Mouse (Mus musculus) thymus, postnatal 14 days (tissue): Measurements from ENCODE around the gene Rhob.

Source experiments
- DNase-seq: peaks from one replicate; pipeline ENCODE4 v3.0.0; 2021

The Rhob gene

DNA sequence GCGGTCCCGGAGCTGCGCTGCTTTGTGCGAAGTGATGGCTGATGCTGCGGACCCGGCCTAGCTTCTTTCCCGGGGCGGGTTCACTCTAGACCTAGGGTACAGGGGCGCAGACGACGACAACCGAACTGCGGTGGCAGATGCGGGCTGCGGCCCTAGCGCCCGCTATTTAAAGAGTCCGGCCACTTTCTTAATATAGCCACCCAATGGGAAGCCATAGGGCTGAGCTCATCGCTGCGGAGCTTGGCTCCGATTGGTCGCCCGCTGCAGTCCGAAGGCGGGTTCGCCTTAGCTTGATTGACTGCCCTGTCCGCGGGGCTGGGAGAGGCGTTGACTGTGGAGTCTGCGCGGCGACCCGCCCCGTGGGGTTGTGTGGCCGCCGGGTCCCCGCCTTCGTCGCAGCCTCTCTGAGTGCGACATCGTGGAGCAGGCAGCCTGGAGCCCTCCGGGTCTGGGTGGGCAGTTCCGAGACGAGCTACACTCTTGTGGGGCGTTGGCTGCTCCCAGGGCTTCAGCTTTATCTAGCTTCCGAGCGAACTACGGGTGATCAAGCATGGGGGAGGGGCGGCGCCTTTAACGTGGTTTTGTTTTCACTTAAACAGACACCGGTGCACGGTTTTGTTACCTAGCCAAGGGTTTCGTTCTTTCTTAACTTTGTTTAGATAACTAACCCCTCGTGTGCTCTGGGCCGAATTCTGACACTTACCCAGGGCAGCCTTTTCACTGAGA is at the start of gene Rhob:
TSS of gene Rhob (minus strand) at position 139 of the 726 bp plus-strand sequence.
- DNase-seq, result peak; percentile 66

DNA sequence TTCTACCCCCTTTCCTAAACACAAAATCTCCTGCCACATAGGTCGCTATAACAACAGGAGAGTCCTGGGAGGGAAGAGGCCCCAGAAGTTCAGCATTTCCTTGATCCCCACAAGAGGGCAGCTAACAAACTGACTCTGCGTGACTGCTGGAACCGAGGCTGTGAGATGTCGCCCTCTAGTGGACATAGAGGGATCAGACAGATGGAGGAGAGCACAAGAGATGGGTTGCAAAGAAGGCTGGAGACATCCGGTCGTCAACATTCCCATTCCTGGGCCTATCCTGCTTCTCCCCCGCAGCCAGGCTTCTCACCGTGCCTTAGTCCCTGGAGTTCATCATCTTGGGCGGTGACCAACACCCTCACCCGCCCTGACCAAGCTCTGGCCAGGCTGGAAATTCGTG is 47.5 kb upstream of the Rhob start:
- peak; percentile 70 for DNase-seq

DNA sequence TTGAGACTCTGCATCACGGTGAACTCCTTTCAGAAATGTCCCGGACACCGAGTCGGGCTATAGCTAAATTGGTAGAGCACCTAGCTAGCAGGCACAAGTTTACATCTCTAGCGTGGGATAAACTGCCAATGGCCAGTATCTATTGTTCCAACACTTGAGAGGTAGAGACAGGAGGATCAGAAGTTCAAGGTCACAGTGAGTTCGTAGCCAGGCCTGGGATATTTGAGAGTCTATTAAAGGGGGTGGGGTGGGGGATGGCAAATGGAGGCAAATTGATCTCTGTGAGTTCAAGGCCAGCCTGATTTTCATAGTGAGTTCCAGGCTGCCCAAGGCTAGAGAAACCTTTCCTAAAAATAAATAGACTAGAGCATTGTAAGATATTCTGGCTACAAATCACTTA is 47.0 kb upstream of the Rhob start:
- DNase-seq, result no peak

DNA sequence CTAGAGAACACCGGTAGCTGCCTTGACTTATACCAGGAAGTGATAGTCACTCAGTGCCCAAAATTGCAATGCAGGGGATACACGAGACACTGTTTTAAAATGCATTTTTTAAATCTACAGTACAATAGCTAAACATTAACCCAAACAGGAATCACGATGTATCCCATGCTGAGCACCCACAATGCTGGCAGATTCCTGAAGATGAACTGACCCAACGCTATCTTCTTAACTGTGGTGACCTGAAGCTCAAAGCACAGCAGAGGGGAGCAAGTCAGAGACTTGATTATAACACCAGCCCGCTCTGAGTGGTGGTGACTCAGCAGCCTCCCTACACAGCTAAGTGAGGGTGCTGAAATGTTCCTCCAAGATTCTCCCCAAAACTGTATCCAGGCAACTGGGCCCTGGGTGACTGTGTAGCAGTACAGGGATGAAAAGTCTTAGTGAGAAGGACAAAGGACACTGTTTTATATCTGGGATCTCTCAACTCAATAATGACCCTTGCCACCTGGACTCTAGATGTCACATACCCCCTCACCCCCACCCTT is 45.3 kb upstream of the Rhob start:
- DNase-seq, result no peak

DNA sequence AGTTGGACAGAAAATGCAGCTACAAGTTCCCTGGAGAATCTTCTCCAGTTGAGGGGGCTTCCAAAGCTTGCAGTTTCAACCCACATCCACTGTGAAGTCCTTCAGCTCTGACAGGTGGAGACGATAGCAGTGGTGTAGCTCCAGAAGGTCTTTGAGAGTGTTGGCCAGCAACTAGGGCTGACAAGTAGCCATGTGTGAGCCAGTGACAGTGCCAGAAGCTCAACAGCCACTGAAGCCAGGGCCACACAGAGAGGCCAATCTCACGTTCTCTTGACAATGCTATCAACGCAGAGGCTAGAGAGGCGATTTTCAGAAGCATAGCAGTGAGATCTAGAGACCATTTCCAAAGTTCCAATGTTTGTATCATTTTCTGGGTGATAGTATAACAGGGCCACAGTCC is 42.6 kb upstream of the Rhob start:
- no peak for DNase-seq

DNA sequence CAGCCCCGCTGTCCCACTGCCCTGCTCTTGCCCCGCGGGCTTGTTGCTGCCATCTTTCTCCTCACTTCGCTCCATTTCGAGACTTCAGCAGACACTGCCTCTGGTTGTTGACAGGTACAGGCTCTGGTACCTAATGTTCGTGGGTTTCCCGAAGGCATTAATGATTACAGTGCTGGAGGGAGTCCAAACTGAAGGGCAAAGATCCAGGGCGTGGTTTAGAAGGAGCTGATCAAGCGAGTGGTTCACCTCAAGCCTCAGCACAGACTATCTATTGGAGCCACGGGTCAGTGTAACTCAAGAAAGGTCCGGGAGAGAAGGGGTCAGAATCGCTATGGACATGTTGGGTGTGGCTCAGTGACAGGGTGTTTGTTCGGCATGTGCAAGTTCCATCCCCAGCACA is 39.7 kb upstream of the Rhob start:
- no peak for DNase-seq

DNA sequence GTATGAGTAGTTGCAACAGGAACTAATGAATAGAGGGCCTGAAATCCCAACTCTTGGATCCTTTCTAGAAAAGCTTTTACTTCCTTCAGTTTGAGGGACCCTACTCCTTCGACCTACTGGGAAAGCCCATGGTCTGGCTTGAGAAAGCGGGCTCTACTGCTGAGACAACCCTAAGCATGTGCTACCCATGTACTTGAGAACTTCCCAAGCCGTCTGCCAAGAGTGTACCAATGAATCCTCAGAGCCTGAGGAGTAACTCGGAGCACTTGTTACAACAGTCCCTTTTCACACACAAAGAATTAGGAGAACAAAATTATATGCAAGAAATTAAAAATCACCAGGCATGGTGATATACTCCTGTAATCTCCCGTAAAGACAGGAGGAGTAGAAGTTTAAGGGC is 37.5 kb upstream of the Rhob start:
- no peak for DNase-seq

DNA sequence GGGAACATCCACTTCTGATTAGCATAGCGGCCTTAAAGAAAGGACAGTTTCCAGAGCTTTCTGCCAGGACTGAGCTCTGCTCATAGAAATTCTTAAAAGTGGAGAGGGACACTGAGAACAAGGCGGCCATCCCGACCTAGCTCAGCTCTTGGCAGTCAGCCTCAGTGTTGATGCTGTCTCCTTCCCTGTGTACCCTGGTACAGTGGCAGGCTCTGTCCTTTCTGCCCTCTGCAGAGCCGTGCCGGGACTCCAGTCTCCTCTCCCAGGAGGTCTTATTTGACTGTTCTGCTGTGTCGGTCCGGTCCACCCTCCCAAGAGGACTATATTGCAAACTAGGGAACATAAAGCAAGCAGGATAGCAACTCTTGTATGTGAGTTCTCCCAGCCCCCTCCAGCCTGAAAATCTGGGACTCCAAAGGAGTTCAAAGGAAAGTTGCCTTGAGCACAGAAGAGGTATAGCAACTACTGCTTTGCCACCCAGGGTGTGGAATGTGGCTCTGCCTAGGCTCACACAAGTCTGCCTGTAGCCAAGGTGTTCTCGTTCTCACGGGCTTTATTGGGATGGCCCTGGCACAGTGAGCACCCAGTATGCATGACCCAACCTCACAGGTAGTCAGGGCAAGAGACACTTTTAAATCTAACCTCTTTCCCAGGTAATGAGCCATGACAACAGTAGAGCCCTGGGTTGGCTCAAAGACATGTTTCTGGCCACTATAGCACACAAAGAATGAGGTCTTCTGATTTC is 36.6 kb upstream of the Rhob start:
- DNase-seq, result no peak

DNA sequence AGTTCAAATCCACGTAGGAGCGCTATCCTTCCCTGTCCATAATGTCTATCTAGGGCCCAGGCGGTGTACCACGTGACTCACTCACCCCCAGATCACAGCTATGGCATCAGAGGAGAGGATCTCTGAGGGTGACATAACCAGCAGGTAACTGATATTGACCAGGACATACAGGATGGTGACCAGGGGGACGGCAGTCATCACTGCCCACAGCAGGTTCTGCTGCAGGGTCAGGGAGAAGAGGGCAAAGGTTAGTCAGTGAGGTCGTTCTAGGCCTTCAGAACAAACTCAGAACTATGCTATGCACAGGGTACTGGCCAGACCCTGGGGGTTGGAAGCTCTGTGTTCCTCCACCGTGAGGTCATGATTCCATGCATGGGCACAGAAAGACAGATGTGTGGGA is 35.8 kb upstream of the Rhob start:
- DNase-seq, result no peak

DNA sequence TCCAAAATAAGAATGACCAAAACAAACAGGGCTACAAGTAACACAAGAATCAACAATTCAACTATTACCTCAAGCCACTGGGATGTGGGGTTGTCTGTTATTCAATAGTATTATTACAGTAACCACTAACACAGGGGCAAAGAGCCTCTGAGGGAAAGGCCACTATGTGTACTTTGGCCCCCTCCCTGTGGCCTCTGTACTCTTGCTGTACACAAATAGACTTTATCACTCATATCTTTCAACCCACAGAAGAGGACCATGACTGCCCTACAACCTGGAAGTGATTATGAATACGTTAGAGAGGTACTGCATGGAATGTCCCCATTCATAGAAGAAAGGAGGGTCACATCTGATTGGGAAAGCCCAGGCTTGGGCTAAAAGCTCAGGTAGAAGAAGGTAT is 35.1 kb upstream of the Rhob start:
- DNase-seq, result no peak

DNA sequence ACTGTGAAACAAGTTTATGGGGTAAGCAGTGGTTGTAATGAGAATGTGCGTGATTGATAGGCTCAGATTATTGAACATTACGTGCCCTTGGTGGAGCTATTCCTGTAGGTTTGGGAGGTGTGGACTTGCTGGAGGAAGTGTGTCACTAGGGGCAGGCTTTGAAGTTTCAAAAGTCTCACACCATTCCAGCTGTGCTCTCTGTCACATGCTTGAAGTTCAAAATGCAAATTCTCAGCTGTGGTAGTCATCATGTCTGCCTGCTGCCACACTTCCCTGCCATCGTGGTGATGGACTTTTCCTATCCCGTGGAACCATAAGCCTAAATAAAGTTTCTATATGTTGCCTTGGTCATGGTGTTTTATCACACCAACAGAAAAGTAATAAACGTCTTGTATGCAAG is 28.0 kb upstream of the Rhob start:
- no peak for DNase-seq

DNA sequence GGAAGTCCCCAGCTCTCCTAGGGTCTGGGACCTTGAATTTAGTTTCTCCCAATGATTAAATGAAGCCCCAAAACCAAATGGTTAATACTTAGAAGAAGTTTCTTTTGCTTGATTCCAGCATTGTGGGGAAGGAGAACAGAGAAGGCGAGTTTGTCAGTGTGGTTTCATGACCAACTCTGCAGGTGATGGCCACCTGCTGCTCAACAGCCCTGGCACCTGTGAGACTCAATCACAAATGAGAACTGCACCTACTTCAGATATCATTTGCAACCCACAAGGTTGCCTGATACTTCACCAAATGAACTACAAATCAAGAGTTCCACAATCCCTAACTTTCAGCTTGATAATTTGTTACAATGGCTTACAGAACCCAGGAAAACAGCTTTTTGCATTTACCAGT is 27.4 kb upstream of the Rhob start:
- no peak for DNase-seq

DNA sequence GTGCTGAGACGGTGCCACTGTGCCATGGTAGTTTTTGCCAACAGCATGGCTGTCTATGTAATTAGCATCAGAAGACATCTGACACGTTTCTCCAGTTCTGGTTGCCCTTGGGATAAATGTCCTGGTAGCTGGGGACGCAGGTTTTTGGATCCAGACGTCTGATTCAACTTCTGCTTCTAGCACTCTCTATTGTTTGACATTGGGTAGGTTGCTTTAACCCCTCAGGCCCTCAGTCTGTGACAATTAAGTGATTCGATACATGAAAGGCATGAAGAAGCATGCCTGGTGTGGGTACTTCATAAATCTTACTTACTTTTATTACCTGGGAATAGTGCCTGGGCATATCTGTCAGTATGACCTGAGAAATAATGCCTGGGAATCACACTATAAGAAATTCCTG is 24.3 kb upstream of the Rhob start:
- no peak for DNase-seq

DNA sequence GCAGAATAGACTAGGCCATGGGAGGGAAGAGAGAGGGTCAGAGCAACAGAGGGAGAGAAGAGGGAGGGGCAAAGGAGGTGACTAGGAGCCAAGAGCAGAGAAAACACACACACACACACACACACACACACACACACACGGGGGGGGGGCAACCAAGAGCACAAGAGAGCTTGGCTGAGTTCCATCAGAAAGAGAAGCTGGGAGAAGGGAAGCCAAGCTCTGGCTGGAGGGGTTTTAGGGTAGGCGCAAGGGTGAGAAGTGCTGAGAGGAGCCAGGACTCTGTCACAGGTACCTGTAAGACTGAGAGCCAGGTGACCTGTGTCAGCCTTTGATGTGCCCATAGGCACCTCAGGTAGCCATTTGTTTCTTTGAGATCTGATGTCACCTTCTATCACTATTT is 22.9 kb upstream of the Rhob start:
- no peak for DNase-seq

DNA sequence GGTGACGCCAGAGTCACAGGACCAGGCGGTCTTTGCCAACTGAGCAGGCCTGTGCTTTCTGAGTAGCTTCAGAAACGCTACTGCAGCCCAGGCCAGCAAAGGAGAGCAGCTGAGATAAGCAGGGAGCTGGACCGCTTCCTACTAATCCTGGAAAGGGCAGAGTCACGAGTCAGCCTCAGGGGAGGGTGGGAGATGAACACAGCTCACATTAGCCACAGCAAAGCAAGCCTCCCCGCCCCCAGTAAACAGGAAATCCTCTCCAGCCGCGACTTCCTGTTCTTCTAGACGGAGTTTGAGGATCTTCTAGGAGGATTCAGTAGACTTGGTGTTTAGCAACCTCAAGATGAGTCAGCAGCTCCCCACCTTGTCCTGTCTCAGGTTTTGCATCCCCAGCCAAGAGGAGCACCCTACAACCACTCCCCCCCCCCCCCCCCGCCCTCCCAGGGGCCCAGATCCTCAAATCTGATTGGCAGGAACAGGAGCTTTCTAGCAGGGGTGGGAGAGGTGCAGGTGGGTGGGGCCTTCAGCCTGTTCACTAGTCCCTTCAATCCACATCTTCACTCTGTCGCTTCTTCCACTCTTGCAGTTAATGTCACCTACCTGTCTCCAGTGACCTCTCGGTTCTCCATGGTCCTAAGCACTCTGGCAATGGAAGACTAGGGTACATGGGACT is 21.7 kb upstream of the Rhob start:
- peak; percentile 66 for DNase-seq

DNA sequence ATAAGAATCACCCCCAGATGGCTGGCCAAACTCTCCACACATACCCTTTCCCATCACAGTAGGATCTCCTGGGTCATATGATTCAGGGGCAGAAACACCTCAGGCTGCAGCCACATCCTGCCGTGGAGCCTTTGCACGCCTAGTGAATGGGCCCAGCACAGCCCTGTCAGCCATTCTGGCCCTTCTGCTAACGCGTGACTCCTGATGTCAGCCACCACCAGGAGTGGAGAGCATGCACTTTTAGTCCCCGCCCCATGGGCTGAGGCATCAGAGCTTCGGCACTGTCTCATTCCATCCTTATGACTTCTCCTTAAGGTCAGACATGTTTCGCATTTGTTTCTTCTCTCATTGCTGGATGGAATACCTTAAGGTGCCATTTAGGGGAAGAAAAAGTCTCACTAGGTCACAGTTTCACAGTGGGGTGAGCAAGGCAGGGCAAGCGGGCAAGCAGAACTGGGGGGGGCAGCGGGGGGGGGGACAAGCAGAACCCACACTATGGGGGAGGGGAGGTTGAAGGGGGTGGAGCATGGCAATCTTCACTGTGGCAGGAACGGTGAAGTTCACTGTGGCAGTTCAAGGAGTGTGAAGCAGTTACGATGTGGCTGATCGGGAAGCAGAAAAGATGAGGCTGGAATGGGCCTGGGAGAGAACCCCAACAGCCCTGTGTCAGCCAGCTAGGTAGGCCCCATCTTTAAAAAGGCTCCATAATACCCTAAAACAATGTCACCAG is 19.8 kb upstream of the Rhob start:
- DNase-seq, result no peak

DNA sequence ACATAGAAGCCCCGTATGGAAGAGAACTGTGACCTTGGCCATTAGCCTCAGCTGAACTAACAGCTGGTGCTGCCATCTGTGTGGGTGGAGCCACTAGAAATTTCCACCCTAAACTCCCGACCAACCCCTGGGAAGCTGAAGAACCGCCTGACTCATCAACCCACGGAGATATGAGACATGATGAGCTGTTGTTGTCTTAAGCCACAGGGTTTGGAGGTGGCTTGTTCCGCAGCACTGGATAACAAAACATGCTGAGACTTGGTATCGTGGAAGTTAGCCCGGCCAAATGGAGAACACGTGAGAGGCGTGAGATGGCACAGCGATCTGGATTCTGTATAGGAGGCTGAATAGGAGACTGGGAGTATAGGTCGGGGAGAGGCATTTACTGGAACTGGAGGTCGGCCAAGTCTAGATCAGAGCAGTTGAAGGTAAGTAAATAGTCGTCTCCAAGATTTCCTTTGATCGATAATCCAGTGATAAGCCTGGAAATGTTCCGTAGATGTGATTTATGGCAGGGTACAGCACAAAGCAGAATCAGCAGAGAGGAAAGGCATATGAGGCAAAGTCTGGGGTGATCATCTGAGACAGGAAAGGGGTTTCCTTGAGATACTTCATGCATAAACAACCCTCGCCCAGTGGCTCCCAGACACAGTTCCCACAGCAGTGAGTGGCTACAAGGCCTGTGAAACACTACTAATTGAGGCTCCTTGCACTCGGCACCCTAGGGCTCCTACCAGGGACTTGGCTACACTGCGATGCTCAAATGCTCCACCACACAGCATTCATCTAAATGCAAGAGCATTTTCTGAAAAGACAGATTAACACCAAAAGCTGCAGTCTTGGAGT is 11.5 kb upstream of the Rhob start:
- DNase-seq, result no peak

DNA sequence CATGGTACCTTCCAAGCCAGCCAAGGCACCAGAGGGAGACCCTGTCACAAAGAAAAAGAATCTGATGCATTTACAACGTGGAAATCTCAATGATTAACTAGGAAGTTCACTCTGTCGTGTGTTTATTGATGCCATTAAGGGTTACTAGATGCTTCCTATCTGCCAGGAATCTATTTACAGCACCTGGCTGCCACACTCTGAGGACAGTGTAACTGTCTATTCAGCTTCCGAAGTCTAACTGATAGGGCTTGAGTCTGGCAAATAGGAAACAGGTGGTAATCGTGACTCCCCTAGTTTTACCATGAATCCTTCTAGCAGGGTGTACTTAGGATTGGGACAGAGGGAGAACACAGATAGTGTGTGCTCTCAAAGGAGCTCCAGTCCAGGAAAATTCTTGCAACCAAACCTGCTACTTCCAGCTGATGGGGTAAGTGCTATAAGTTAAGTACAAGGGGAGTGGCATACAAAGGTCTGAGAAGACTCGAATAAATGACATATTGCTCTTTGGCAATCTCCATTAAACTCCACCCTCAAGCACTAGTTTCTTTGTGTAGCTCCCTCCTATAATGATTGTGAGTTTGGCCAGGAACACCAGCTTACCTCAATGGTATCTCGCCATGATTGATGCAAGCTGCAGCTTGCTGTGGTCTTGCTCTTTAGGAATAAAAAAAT is 10.6 kb upstream of the Rhob start:
- DNase-seq, result no peak

DNA sequence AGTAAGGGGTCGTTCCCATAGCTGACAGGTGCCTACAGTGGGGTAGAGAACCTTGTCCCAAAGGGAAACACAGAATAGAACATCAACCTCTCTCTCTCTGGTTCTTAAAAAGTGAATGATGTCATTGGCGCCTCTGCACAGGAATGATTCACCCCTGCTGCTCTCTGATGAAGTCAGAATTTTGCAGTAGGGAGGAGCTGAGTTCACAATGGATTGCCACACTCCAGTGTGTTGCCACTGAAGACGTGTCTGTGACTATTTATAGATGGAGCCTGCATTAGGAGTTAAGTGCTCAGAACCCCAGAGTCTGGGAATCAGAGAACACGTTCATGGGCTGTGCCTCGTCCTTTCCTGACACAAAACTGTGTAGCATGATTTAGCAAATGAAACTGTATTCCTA is 9.9 kb upstream of the Rhob start:
- no peak for DNase-seq

DNA sequence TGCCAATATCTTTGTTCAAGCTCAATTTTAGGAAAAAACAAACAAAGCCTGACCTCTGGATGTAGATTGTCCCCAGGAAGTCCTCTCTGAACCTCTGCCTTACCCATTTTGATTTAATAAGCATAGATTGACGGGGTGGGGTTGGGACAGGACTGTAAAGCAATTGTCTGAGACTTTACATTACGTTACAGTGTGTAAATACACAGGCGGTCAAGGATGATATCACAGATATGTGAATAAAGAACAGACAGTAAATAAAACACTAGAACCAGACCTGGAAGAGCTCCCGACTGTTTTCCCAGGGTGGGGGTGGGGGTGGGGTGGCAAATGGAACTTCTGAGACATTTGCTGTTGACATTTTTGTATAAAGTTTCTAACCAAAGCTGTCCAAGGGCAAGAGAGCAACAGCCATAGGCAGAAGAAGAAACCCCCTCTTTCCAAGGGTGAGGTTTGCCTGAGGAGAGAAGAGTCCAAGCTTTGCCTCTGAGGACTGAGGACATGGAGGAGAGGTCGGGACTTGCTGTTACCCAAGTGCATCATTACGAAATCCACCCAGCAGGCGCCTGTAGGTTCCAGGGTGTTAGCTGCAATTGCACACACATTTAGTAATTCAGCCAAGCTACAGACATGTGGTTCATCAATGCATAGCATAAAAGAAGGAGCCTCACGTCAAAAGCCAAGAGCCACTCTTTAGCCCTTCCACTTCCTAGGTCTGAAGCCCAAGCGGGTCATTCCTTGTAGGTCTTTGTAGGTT is 7.3 kb upstream of the Rhob start:
- DNase-seq, result no peak

DNA sequence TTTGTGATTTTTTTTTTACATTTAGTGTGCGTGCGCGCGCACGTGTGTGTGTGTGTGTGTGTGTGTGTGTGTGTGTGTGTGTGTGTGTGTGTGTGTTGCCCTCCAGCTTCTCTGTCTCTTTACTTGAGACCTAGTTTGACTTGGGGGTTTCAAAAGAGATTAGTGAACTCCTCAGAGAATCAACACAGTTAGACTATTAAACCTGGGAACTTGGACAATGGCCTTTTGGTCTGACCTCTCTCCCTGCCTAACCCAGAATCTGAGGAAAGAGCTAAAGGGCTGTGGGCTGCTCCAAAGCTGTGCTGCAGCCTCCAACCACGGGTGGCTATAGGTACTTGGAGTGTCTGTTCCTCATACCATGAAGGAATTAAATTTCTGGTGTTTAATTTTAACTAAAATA is 4.3 kb upstream of the Rhob start:
- no peak for DNase-seq
